Mouse (Mus musculus): ENCODE measurements at regions not wholly inside any gene's neighbourhood (a gene's known extent, or its start where the extent isn't known, plus 50 kb on each side); places are given as distances from the start of the nearest gene placed in this dataset.

- ATAC-seq (ENCODE audit: insufficient read depth) (peak; percentile 41; the same call in 1 of the 2 replicates), DNase-seq (peak; percentile 69)
- Histone ChIP-seq H3K9me3 (ENCODE audit: low read depth, low read length) (no peaks in the 10 kb centered on the region), H3K9ac (no peak overlapping the region), H3K27me3 (ENCODE audit: insufficient read depth, low read length) (no peaks in the 10 kb centered on the region), H3K4me3 (ENCODE audit: low read depth, low read length) (no peak overlapping the region), H3K36me3 (ENCODE audit: insufficient read depth) (no peaks in the 10 kb centered on the region), H3K4me1 (ENCODE audit: insufficient read depth) (no peaks in the 10 kb centered on the region), H3K27ac (ENCODE audit: low read depth) (no peak overlapping the region), H3K4me2 (no peak overlapping the region)
- WGBS = 53% methylated on average over 13 of the region's 13 CpGs
- no peak for TF ChIP-seq CTCF (IDR thresholded peaks at IDR 0.05; ENCODE audit: low read depth)
These were observed 243.6 kb downstream of the Map2k6 start for GRCm38 (mm10) chr11:110642485-110642884.

GRCm38 (mm10) chr11:110649575-110650210, 250.8 kb downstream of the Map2k6 start:
- Histone ChIP-seq H3K27me3 (ENCODE audit: insufficient read depth, low read length) (no peaks in the 10 kb centered on the region), H3K36me3 (ENCODE audit: insufficient read depth) (no peaks in the 10 kb centered on the region), H3K4me2 (no peak overlapping the region), H3K4me1 (ENCODE audit: insufficient read depth) (no peaks in the 10 kb centered on the region; the same call in 1 of the 2 replicates), H3K27ac (ENCODE audit: low read depth) (no peak overlapping the region), H3K9ac (no peak overlapping the region), H3K4me3 (ENCODE audit: low read depth, low read length) (no peak overlapping the region), H3K9me3 (ENCODE audit: low read depth, low read length) (no peaks in the 10 kb centered on the region)
- DNase-seq (no peak), ATAC-seq (ENCODE audit: insufficient read depth) (no peak)
- TF ChIP-seq CTCF (IDR thresholded peaks at IDR 0.05; ENCODE audit: low read depth) = no peak
- WGBS = 44% methylated on average over 7 of the region's 7 CpGs

- H3K4me2 ChIP-seq = no peak overlapping the region
- no peak overlapping the region for H3K27ac ChIP-seq (ENCODE audit: low read depth)
These were observed 253.1 kb downstream of the Map2k6 start for GRCm38 (mm10) chr11:110652068-110652467.

GRCm38 (mm10) chr11:110656524-110657156, 257.7 kb downstream of the Map2k6 start:
- H3K4me2 ChIP-seq = no peak overlapping the region
- H3K27me3 ChIP-seq (ENCODE audit: insufficient read depth, low read length) = no peaks in the 10 kb centered on the region
- H3K36me3 ChIP-seq (ENCODE audit: insufficient read depth) = no peaks in the 10 kb centered on the region
- WGBS = 78% methylated on average over 11 of the region's 11 CpGs
- H3K4me1 ChIP-seq (ENCODE audit: insufficient read depth) = no peaks in the 10 kb centered on the region; the same call in 1 of the 2 replicates
- no peak overlapping the region for H3K27ac ChIP-seq (ENCODE audit: low read depth)
- no peaks in the 10 kb centered on the region for H3K9me3 ChIP-seq (ENCODE audit: low read depth, low read length)
- TF ChIP-seq CTCF (IDR thresholded peaks at IDR 0.05; ENCODE audit: low read depth) = no peak
- no peak overlapping the region for H3K9ac ChIP-seq
- ATAC-seq (ENCODE audit: insufficient read depth) = no peak
- no peak overlapping the region for H3K4me3 ChIP-seq (ENCODE audit: low read depth, low read length)
- no peak for DNase-seq

More at GRCm38 (mm10) chr11:110652068-110652467, 253.1 kb downstream of the Map2k6 start:
- WGBS = 9% methylated on average over 3 of the region's 3 CpGs
- peak; percentile 54; the same call in 1 of the 2 replicates for ATAC-seq (ENCODE audit: insufficient read depth)
- no peak for TF ChIP-seq CTCF (IDR thresholded peaks at IDR 0.05; ENCODE audit: low read depth)
- Histone ChIP-seq H3K4me3 (ENCODE audit: low read depth, low read length) (no peak overlapping the region), H3K36me3 (ENCODE audit: insufficient read depth) (no peaks in the 10 kb centered on the region), H3K4me1 (ENCODE audit: insufficient read depth) (no peaks in the 10 kb centered on the region; the same call in 1 of the 2 replicates), H3K27me3 (ENCODE audit: insufficient read depth, low read length) (no peaks in the 10 kb centered on the region), H3K9ac (no peak overlapping the region), H3K9me3 (ENCODE audit: low read depth, low read length) (no peaks in the 10 kb centered on the region)
- DNase-seq = peak; percentile 17

- no peaks in the 10 kb centered on the region for H3K9me3 ChIP-seq (ENCODE audit: low read depth, low read length)
- no peak overlapping the region for H3K9ac ChIP-seq
- H3K36me3 ChIP-seq (ENCODE audit: insufficient read depth) = no peaks in the 10 kb centered on the region
- ATAC-seq (ENCODE audit: insufficient read depth) = no peak
- H3K4me3 ChIP-seq (ENCODE audit: low read depth, low read length) = no peak overlapping the region
- H3K27me3 ChIP-seq (ENCODE audit: insufficient read depth, low read length) = no peaks in the 10 kb centered on the region
- 35% methylated on average over 8 of the region's 8 CpGs for WGBS
- H3K27ac ChIP-seq (ENCODE audit: low read depth) = no peak overlapping the region
- no peak for DNase-seq
- no peak for TF ChIP-seq CTCF (IDR thresholded peaks at IDR 0.05; ENCODE audit: low read depth)
- no peak overlapping the region for H3K4me2 ChIP-seq
- no peaks in the 10 kb centered on the region for H3K4me1 ChIP-seq (ENCODE audit: insufficient read depth)
These were observed 258.9 kb downstream of the Map2k6 start for GRCm38 (mm10) chr11:110657854-110658253.

GRCm38 (mm10) chr11:110670626-110671508, 271.9 kb downstream of the Map2k6 start:
- H3K27ac ChIP-seq (ENCODE audit: low read depth) = no peak overlapping the region
- ATAC-seq (ENCODE audit: insufficient read depth) = no peak

GRCm38 (mm10) chr11:110672941-110673340, 274.0 kb downstream of the Map2k6 start:
- Histone ChIP-seq H3K4me2 (no peak overlapping the region), H3K9me3 (ENCODE audit: low read depth, low read length) (no peaks in the 10 kb centered on the region), H3K27me3 (ENCODE audit: insufficient read depth, low read length) (no peaks in the 10 kb centered on the region), H3K4me1 (ENCODE audit: insufficient read depth) (no peaks in the 10 kb centered on the region), H3K36me3 (ENCODE audit: insufficient read depth) (no peaks in the 10 kb centered on the region), H3K27ac (ENCODE audit: low read depth) (no peak overlapping the region), H3K4me3 (ENCODE audit: low read depth, low read length) (no peak overlapping the region), H3K9ac (no peak overlapping the region)
- DNase-seq (no peak), ATAC-seq (ENCODE audit: insufficient read depth) (no peak)
- TF ChIP-seq CTCF (IDR thresholded peaks at IDR 0.05; ENCODE audit: low read depth) = no peak
- WGBS = 78% methylated on average over 1 of the region's 1 CpGs

More at GRCm38 (mm10) chr11:110670626-110671508, 271.9 kb downstream of the Map2k6 start:
- no peaks in the 10 kb centered on the region for H3K4me1 ChIP-seq (ENCODE audit: insufficient read depth)
- no peaks in the 10 kb centered on the region for H3K9me3 ChIP-seq (ENCODE audit: low read depth, low read length)
- DNase-seq = no peak
- TF ChIP-seq CTCF (IDR thresholded peaks at IDR 0.05; ENCODE audit: low read depth) = no peak
- H3K36me3 ChIP-seq (ENCODE audit: insufficient read depth) = no peaks in the 10 kb centered on the region
- H3K4me3 ChIP-seq (ENCODE audit: low read depth, low read length) = no peak overlapping the region
- 83% methylated on average over 12 of the region's 12 CpGs for WGBS
- no peak overlapping the region for H3K9ac ChIP-seq
- no peak overlapping the region for H3K4me2 ChIP-seq
- H3K27me3 ChIP-seq (ENCODE audit: insufficient read depth, low read length) = no peaks in the 10 kb centered on the region
